In genomic region chr19:3768697-3769383, GRCm38 (mm10) we compare ENCODE assay signal across 8 mouse cellular contexts. TPM values are rescaled to one million over a fixed set of nuclear protein-coding genes. Genes with fewer than 3 reads are reported as not detected.
DNase-seq lines count a peak whose midpoint lies in the region; ATAC-seq and TF ChIP-seq lines count a peak whose summit lies in the region.

No protein-coding gene starts in this region.

- H3K9me3 ChIP-seq in E14TG2a.4 (ENCODE audit: low read length) = no peaks in the 10 kb centered on the region
- H3K9me3 ChIP-seq in heart, embryonic 16.5 days (replicated peaks; ENCODE audit: control insufficient read depth, low read length) = no peaks in the 10 kb centered on the region
- H3K9me3 ChIP-seq in neural tube, embryonic 14.5 days (ENCODE audit: control insufficient read depth, low read length) = no peaks in the 10 kb centered on the region

- WGBS in heart, embryonic 16.5 days = under 1% methylated on average over 60 of the region's 60 CpGs
- under 1% methylated on average over 58 of the region's 60 CpGs for WGBS in lung, adult 2 months
- 2% methylated on average over 52 of the region's 60 CpGs for WGBS in neural tube, embryonic 14.5 days

- peaks cover 33% of the 10 kb centered on the region for H3K4me1 ChIP-seq in E14TG2a.4 (replicated peaks; ENCODE audit: low read depth, low read length)
- H3K4me1 ChIP-seq in heart, embryonic 16.5 days (ENCODE audit: control insufficient read depth, insufficient read depth, low read length) = peaks cover 13% of the 10 kb centered on the region
- H3K4me1 ChIP-seq in lung, adult 2 months (ENCODE audit: control insufficient read depth, insufficient read depth, low read length) = peaks cover 8% of the 10 kb centered on the region; the same call in 1 of the 2 replicates
- H3K4me1 ChIP-seq in neural tube, embryonic 14.5 days (ENCODE audit: control insufficient read depth, insufficient read depth, low read length) = peaks cover 24% of the 10 kb centered on the region

- H3K9ac ChIP-seq in heart, embryonic 16.5 days (ENCODE audit: low read length) = peak overlapping the region; percentile 99
- H3K9ac ChIP-seq in neural tube, embryonic 14.5 days (replicated peaks; ENCODE audit: low read depth, low read length) = peak overlapping the region; percentile 100

- H3K4me2 ChIP-seq in heart, embryonic 16.5 days (ENCODE audit: low read depth, low read length) = peak overlapping the region; percentile 93
- peak overlapping the region; percentile 89 for H3K4me2 ChIP-seq in neural tube, embryonic 14.5 days (ENCODE audit: low read depth, low read length)

- peaks cover 33% of the 10 kb centered on the region for H3K27me3 ChIP-seq in E14TG2a.4 (ENCODE audit: insufficient read depth, low read length)
- no peaks in the 10 kb centered on the region for H3K27me3 ChIP-seq in heart, embryonic 16.5 days (ENCODE audit: control insufficient read depth, insufficient read depth, low read length)
- no peaks in the 10 kb centered on the region; the same call in 1 of the 2 replicates for H3K27me3 ChIP-seq in neural tube, embryonic 14.5 days (ENCODE audit: control insufficient read depth, insufficient read depth, low read length)

- no peak for TF ChIP-seq CTCF in E14TG2a.4 (conservative IDR thresholded peaks at IDR 0.05; ENCODE audit: low read length)
- no peak for TF ChIP-seq CTCF in lung, adult 2 months (IDR thresholded peaks at IDR 0.05; ENCODE audit: insufficient read depth, low read length)

- peaks cover 10% of the 10 kb centered on the region for H3K36me3 ChIP-seq in E14TG2a.4 (ENCODE audit: insufficient read depth, low read length)
- no peaks in the 10 kb centered on the region for H3K36me3 ChIP-seq in heart, embryonic 16.5 days (ENCODE audit: control insufficient read depth, insufficient read depth)
- H3K36me3 ChIP-seq in neural tube, embryonic 14.5 days (ENCODE audit: control insufficient read depth, insufficient read depth, low read length) = no peaks in the 10 kb centered on the region; the same call in 1 of the 2 replicates

- H3K27ac ChIP-seq in heart, embryonic 16.5 days (ENCODE audit: low read length) = peak overlapping the region; percentile 100
- peak overlapping the region; percentile 100 for H3K27ac ChIP-seq in neural tube, embryonic 14.5 days (ENCODE audit: low read depth, low read length)

- peak; percentile 96 for ATAC-seq in erythroid progenitor cell, adult 5-6 weeks (replicated peaks; ENCODE audit: low FRiP score, poor library complexity, severe bottlenecking)
- peak; percentile 90 for ATAC-seq in heart, embryonic 16.5 days (replicated peaks; ENCODE audit: extremely low read depth, insufficient read depth, low FRiP score)
- peak; percentile 84 for ATAC-seq in neural tube, embryonic 14.5 days (ENCODE audit: low read depth)

- peak; percentile 58; the same call in 1 of the 2 replicates for TF ChIP-seq POLR2A in lung, adult 2 months (IDR thresholded peaks at IDR 0.05; ENCODE audit: borderline replicate concordance, extremely low read depth, low read depth, low read length)

- peak overlapping the region; percentile 95 for H3K4me3 ChIP-seq in E14TG2a.4 (replicated peaks; ENCODE audit: low read length)
- H3K4me3 ChIP-seq in heart, embryonic 16.5 days (ENCODE audit: low read length) = peak overlapping the region; percentile 83
- peak overlapping the region; percentile 88 for H3K4me3 ChIP-seq in lung, adult 2 months (replicated peaks; ENCODE audit: extremely low read depth, low read depth, low read length)
- H3K4me3 ChIP-seq in neural tube, embryonic 14.5 days (ENCODE audit: low read depth, low read length) = peak overlapping the region; percentile 97

- peak; percentile 87 for DNase-seq in c-Kit-negative CD71-positive TER-119-positive erythroid progenitor cells, embryonic 14.5 days (ENCODE audit: low read depth, low spot score)
- DNase-seq in kidney, postnatal 25 days = peak; percentile 90 to 97
- DNase-seq in lung, adult 2 months = peak; percentile 92
- DNase-seq in testis, postnatal 14 days (ENCODE audit: low spot score) = peak; percentile 89

RNA-seq across cellular contexts. Expression of gene Kmt5b, which starts 1.6 kb away (rescaled TPM):
- total RNA-seq in erythroid progenitor cell, adult 5-6 weeks (2015; ENCODE audit: low replicate concordance) = 15.1 and 19.1 TPM in 2 replicates
- 22.0 and 35.7 TPM in 2 replicates for total RNA-seq in erythroid progenitor cell, adult 5-6 weeks (2017; ENCODE audit: low replicate concordance)
- polyA plus RNA-seq in heart, embryonic 16.5 days (2015; fragmentation: Nextera tagmentation; extraction: Ambion mirVana) = 18.9 and 20.4 TPM in 2 replicates
- polyA plus RNA-seq in lung, adult 2 months (2012; rRNA removed) = 19.6 and 23.7 TPM in 2 replicates
- polyA plus RNA-seq in neural tube, embryonic 14.5 days (2014; fragmentation: Nextera tagmentation; extraction: Ambion mirVana) = 65.3 and 66.3 TPM in 2 replicates

Comparison
In these comparisons a context has a peak if more than half of its experiments do, and no peak if none do; other contexts are left out.
1. Peak in every context shown above with its lines: DNase-seq, ATAC-seq, H3K4me3 ChIP-seq and H3K27ac ChIP-seq.